Mouse (Mus musculus) embryonic fibroblast, embryonic 13.5 days (primary cell): ENCODE data around the gene Prkaca. TPM values are rescaled to one million over a fixed set of nuclear protein-coding genes. Genes with fewer than 3 reads are reported as not detected.
A peak's percentile ranks its signal among the peaks of the same experiment; 100 is the strongest.

Source experiments
- H3K27ac ChIP-seq: 2 replicates; pipeline ENCODE4 v1.5.1; 2012; ENCODE audit warnings: low read length, control low read depth, inconsistent platforms; ENCODE audit not compliant: insufficient read depth
- H3K4me1 ChIP-seq: 2 replicates; pipeline ENCODE4 v1.6.1; 2011; ENCODE audit warnings: low read length; ENCODE audit not compliant: control insufficient read depth, insufficient read depth
- H3K4me3 ChIP-seq: 2 replicates; pipeline ENCODE4 v1.5.1; 2011; ENCODE audit warnings: mild to moderate bottlenecking, control low read depth, low read length; ENCODE audit not compliant: insufficient read depth
- CTCF ChIP-seq: IDR thresholded peaks from 2 replicates; pipeline ENCODE4 v1.5.1; 2011; ENCODE audit warnings: mild to moderate bottlenecking, control low read depth, low read length, moderate library complexity, borderline replicate concordance; ENCODE audit not compliant: insufficient read depth
- POLR2A ChIP-seq: IDR thresholded peaks from 2 replicates; pipeline ENCODE4 v1.6.1; 2011; ENCODE audit warnings: low read depth, mild to moderate bottlenecking, control low read depth, low read length, moderate library complexity
- polyA plus RNA-seq: library from polyadenylated mRNA; stranded (reverse); fragments of >200 nt; gene quantifications from 2 replicates; pipeline ENCODE4 v1.2.4, GENCODE M21; 2011; ENCODE audit warnings: low read depth; ENCODE audit not compliant: missing spikeins, insufficient read length

Gene Prkaca
- polyA plus RNA-seq, 1 experiment = 122 TPM

DNA sequence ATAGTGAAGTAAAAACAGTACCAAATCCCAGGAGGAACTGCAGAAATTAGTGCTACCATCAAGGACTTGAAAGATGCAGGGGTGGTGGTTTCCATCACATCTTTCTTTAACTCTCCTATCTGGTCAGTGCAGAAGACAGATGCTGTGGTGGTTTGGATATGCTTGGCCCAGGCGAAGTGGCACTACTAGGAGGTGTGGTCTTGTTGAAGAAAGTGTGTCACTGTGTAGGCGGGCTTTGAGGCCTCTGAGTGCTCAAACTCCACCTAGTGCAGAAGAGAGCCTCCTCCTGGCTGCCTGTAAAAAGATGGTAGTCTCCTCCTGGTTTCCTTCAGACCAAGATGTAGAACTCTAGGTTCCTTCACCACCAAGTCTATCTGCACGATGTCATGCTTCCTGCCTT is 27.3 kb upstream of the Prkaca start:
- H3K4me3 ChIP-seq = no peak overlapping the region
- TF ChIP-seq POLR2A = no peak
- no peak for TF ChIP-seq CTCF
- no peaks in the 10 kb centered on the region for H3K4me1 ChIP-seq
- H3K27ac ChIP-seq = no peak overlapping the region

DNA sequence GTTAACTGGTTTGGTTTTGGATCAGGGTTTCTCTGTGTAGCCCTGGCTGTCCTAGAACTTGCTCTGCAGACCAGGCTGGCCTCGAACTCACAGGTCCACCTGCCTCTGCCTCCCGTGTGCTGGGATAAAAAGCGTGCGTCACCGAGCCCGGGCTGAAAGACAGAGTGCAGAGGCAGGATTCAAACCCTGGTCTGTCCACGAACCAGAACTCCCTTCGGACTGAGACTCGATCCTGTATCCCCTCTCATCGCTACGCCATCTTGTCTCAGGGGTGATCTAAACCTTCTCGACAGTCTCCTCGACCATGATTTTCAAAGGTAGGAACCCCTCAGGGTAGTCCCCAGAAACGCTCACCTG is 18.1 kb upstream of the Prkaca start:
- no peak overlapping the region for H3K27ac ChIP-seq
- no peak for TF ChIP-seq CTCF
- TF ChIP-seq POLR2A = no peak
- H3K4me1 ChIP-seq = 0 out of 2 replicates have a peak, but pooled peaks cover 4% of the 10 kb centered on the region
- peak overlapping the region; percentile 45 for H3K4me3 ChIP-seq

DNA sequence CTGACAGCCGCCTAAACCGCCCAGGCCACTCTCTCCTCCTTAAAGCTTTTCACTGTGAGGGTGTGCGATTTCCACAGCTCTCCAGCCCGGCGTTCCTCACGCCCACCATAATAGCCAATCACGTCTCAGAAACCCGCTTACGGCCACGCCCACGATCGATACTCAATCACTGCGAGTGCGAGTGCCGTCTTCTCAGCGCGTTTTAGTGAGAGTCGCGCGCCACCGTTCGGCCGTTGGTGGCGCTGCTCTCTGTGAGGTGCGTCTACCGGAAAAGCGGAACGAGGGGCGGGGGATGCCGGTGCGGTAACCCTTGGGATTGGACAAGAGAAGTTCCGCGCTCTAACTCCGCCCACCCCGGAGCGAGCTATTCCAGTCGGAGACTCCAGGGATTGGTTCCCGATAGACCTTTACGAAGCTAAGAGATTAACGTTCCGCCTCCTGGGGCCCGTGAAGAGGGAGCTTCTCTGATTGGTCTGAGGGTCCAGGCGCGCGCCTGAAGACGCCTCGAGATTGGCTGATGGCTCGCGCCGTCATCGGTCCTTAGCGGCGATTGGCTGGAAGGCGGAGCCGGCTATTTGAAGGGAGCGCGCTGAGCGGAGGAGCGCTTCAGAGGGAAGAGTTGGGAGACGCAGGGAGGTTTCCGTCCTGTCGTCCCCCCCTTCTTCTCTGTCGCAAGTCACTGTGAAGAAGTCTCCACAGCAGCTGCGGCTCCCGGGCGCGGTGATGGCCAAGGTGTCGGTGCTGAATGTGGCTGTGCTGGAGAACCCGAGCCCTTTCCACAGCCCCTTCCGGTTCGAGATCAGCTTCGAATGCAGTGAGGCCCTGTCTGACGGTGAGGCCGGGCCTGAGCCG is 17.5 kb upstream of the Prkaca start, which contains the start of the genes Gm10644 and Asf1b:
Gene Gm10644 (minus strand): TSS at position 100 of the 852 bp plus-strand sequence.
Gene Asf1b (plus strand): TSS at position 402 of the 852 bp plus-strand sequence.
- Histone ChIP-seq H3K27ac (no peak within 1 kb of the TSS), H3K4me3 (peak within 1 kb of the TSS; percentile 87), H3K4me1 (0 out of 2 replicates have a peak, but pooled peaks cover 4% of the 10 kb centered on the region)
- peak; percentile 61 for TF ChIP-seq POLR2A
- peak; percentile 96 for TF ChIP-seq CTCF

DNA sequence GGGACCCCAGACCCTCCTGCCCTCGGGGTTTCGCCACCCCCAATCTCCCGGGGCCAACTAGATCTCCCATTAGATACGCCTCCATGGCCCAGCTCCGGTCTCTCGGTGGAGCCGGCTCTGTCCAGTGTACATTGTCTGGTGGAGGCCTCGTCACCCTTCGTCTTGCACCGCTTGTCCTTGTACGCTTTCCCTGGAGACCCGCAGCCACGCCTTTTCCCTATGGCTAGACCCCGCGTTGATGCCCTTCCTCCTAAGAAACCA is 16.9 kb upstream of the Prkaca start:
- TF ChIP-seq POLR2A (no peak), CTCF (no peak)
- peak overlapping the region; percentile 87 for H3K4me3 ChIP-seq
- H3K4me1 ChIP-seq = 0 out of 2 replicates have a peak, but pooled peaks cover 4% of the 10 kb centered on the region
- no peak overlapping the region for H3K27ac ChIP-seq

DNA sequence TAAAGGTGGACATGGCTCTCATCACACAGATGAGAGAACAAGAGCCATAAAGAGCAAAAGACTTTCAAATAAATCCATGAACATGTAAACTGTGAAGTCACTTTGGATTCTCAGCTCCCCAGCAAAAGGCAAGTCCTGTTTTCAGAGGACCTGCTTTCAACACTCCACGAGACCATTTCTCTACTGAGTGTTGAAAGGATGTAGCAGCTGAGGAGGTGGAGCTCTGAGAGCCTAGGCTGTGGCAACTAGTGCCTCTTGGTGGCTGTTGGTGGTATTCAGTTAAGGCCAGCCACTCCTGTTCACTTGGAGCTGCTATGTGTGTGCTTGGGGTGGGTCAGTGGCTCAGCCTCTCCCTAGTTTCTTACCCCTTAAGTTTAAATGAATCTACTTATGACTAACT is 16.0 kb upstream of the Prkaca start:
- H3K4me3 ChIP-seq = peak overlapping the region; percentile 87
- no peak overlapping the region for H3K27ac ChIP-seq
- H3K4me1 ChIP-seq = 0 out of 2 replicates have a peak, but pooled peaks cover 4% of the 10 kb centered on the region
- TF ChIP-seq CTCF (no peak), POLR2A (no peak)

DNA sequence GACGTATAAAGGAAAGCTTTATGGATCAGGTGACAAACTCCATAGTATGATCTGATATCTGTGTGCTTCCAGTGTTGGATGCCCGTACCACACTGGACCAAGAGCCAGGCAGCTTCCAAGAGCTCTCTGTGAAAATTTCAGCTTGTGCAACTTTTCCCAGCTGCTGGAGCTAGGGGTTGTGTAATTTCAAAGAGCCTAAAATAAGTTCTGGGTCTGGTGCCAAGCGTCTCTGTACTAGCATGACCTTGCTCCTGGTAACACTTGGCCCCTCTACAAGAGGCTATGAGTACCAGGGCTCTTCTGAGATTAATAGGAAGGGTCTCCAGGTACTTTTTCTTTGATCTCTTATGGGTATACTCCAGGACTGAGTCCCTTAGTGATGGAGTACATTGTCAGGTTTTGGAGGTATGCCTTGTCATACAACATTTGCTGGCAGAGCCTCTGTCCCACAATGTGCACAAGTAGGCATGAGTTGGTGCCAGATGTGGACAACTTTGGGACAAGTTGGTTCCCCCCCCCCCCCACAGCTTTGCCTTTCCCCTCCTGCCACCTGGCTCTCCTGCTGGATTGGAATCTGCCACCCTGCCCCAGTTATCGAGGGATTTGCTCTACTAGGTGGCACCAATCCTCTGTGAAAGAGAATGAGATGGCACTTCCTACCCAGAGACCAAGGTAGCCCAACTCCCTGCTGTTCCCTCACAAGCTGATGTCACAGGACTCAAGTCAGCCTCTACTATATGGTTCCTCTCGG is 8.6 kb upstream of the Prkaca start:
- Histone ChIP-seq H3K4me3 (no peak overlapping the region), H3K27ac (no peak overlapping the region), H3K4me1 (no peaks in the 10 kb centered on the region)
- TF ChIP-seq CTCF (no peak), POLR2A (no peak)

DNA sequence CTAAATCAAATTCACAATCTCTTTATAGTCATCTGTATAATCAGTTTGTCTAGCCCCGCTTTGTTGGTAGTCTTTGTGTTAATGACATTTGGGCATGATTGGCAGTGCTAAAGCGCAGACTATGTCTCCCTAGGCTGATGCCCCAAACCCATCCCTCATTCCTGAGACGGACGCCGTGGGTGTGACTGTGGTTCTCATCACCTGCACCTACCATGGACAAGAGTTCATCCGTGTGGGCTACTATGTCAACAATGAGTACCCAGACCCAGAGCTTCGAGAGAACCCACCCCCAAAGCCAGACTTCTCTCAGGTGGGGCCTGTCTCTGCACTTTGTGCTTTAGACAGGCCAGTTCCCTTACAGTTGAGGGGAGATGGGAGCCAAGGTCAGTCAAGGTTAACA is 5.1 kb upstream of the Prkaca start:
- Histone ChIP-seq H3K4me3 (no peak overlapping the region), H3K27ac (no peak overlapping the region), H3K4me1 (peaks cover 6% of the 10 kb centered on the region)
- TF ChIP-seq CTCF (no peak), POLR2A (no peak)

DNA sequence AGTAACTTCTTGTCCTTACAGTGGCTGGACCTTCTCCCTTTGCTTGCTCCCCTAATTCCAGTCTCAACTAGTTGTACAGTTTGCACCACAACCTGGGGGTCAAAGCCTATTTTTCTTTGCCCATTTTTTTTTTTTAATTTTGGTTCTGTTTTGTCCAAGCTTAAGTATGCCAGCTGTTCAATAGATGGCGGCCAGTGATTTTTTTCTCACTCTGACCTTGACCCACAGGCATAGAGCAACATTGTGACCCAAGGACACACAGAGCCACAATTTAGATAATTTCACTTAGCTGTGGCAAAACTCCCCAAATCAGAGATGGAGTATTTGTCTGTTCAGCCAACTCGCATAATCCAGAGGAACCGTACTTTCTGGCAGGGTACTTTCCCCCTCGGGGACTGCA is 1.7 kb upstream of the Prkaca start:
- no peak; the same call in 1 of the 2 replicates for TF ChIP-seq POLR2A
- TF ChIP-seq CTCF = no peak
- Histone ChIP-seq H3K4me1 (peaks cover 6% of the 10 kb centered on the region), H3K4me3 (no peak overlapping the region), H3K27ac (no peak overlapping the region)

DNA sequence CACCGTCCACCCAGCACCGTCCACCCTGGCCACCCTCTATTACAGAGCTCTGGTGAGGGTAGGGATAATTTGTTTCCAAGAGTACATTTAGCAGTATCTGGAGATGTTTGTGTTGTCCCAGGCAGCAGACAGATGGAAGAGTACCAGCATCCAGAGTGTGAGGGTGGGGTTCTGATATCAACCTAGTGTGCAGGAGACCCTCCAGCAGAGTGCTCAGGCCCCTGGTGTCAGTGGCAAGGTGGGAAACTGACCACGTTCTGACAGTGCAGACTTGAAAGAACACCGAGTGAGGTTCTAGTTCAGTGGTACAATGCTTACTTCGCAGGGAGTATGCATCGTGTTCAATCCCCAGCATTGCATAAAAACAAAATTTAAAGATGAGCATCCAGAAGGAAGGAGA is 1.1 kb upstream of the Prkaca start:
- Histone ChIP-seq H3K4me3 (no peak overlapping the region), H3K4me1 (peaks cover 6% of the 10 kb centered on the region), H3K27ac (no peak overlapping the region)
- TF ChIP-seq POLR2A (no peak), CTCF (no peak)
